Mouse (Mus musculus): ENCODE results near the gene Dna2. TPM values are rescaled to one million over a fixed set of nuclear protein-coding genes. Genes with fewer than 3 reads are reported as not detected.

Gene Dna2
- polyA plus RNA-seq (2012; rRNA removed; ENCODE audit: low replicate concordance) = 1.9 and 4.0 TPM in 2 replicates

DNA sequence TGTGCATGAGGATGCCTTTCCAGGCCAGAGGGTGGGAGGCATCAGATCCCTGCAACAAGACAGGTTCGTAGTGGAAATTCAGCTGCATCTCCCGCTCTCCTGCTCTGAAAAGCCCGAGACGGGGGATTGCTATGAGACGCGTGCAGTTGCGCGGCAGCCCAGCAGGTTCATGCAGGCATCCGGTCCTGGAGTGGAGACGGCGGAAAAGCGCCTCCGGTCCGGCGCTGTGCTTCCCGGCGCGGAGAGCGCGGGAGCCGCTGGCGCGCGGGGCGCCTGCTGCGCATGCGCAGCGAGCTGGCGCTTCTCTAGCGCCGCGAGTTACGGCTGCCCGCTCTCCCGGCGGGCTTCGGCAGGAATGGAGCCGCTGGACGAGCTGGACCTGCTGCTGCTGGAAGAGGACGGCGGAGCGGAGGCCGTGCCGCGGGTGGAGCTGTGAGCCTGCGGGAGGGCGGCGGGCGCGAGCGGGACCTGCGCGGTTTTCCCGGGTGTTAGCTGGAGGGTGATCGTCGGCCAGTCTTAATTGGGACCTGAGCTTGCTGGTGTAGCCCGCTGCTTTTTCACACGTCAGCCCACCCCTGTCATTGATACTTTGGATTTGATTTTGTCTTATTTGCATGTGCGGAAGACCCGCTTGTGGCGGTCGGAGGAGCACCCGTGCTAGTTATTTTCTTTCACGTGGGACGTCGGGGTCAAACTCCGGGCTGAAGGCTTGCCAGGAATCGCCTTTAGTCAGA lies at the start of gene Dna2:
Gene Dna2 (plus strand): TSS at position 289 of the 734 bp plus-strand sequence.

DNA sequence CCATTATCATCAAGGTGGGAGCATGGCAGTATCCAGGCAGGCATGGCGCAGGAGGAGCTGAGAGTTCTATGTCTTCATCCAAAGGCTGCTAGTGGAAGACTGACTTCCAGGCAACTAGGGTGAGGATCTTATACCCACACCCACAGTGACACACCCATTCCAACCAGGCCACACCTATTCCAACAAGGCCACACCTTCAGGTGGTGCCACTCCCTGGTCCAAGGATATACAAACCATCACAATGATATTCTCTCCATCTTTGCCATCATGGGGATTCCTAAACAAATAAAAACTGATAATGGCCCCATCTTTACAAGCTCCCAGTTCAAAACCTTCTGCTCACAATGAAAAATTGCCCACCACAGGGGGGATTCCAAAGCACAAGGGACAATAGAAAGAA lies 37.9 kb upstream of the Dna2 start, which contains the start of gene Tet1:
Gene Tet1 (minus strand): TSS at position 101 of the 400 bp plus-strand sequence.

DNA sequence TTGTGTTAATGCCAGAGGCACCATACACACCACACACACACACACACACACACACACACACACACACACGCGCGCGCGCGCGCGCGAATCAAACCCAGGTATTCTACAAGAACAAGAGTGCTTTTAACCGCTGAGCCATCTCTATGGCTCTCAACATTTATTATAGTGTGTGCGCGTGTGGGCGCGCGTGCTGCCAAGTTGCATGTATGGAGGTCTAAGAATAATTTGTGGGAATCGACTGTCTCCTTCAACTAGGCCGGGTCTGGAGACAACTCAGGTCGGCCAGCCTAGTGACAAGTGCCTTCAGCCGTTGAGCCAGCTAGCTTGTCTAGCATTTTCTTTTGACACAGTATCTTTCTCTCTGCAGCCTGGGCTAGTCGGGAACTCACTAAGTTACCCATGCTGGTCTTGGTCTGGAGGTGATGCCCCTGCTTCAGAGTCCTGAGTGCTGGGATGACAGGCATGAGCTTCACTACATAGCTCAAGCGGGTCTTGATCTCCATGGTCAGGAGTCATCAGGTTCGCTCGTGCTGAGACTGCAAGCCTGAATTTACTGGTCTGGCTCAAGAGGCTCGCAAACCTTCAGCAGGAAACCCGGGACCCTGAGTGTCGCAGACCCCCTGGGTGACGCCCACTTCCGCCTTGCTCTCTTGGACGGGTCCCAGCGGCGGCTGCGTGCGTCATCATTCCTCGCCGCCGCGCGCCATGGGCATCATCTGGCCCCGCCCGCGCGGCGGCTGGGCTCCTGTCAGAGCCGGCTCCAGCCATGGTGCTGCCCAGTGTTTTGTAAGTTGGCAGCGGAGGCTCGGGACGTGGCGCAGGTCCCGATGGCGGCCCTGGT lies 26.7 kb upstream of the Dna2 start, which contains the start of gene Slc25a16:
Gene Slc25a16 (plus strand): TSS at position 709 of the 841 bp plus-strand sequence.

DNA sequence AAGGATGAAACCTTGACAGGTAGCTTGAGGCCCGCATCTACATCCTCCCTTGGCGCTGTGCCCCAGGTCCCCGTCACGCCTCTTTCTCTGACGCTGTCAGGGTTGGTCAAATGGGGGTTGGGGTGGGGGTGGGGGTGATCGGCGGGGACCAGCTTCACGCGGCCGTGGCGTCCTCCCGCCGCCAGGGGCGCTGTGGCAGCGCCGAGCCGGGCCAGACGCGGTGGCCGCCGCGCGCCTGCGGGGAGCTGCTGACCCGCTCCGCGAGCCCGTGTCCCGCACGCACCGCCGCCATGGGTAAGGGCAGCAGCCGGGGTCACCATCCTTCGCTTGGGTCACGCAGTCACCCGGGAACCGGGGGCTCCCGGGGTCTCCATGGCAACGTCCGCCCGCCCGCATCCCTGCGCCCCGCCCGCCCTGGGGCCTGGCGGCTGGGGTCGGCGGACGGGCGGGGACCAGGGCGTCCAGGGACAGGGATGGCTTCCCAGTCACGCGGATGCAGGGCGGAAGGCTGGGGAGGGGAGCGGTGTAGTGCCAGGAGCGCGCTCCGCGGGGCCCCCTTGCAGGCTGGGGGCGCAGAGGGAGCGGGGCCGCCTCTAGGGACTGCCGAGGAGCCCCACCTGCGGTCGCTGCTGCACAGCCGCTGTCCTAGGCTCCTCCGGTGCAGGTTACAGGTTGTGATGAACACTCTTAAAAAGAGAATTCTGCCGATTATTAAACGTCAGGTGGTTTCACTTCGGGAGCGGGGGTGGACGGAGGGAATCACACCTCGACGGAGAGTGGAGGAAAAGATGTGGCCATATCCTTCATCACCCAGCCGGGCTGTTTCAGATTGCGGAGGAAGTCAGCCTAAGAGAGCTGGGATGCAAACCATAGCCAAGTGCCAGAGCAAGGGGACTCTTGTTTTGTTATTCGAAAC lies 33.5 kb downstream of the Dna2 start, which contains the start of gene Rufy2:
Gene Rufy2 (plus strand): TSS at position 185 of the 916 bp plus-strand sequence.

Other genes starting within 250 kb of the Dna2 start
- 0.24 and 0.32 TPM in 2 replicates for gene Stox1, start 220.9 kb upstream of the Dna2 start, polyA plus RNA-seq (2012; rRNA removed; ENCODE audit: low replicate concordance)
- 44.8 and 78.6 TPM in 2 replicates for gene Ccar1, start 154.7 kb upstream of the Dna2 start, polyA plus RNA-seq (2012; rRNA removed; ENCODE audit: low replicate concordance)
- 1.2 and 1.5 TPM in 2 replicates for gene Tet1, start 38.0 kb upstream of the Dna2 start, polyA plus RNA-seq (2012; rRNA removed; ENCODE audit: low replicate concordance)
- 42.9 and 65.4 TPM in 2 replicates for gene Slc25a16, start 26.4 kb upstream of the Dna2 start, polyA plus RNA-seq (2012; rRNA removed; ENCODE audit: low replicate concordance)
- gene Rufy2, start 33.2 kb downstream of the Dna2 start, polyA plus RNA-seq (2012; rRNA removed; ENCODE audit: low replicate concordance) = 2.8 and 4.5 TPM in 2 replicates
- gene Hnrnph3, start 77.2 kb downstream of the Dna2 start, polyA plus RNA-seq (2012; rRNA removed; ENCODE audit: low replicate concordance) = 6.8 and 15.2 TPM in 2 replicates
- gene Pbld2, start 77.3 kb downstream of the Dna2 start, polyA plus RNA-seq (2012; rRNA removed; ENCODE audit: low replicate concordance) = 0.67 and 1.4 TPM in 2 replicates
- gene Pbld1, start 113.1 kb downstream of the Dna2 start, polyA plus RNA-seq (2012; rRNA removed; ENCODE audit: low replicate concordance) = 1.4 and 2.6 TPM in 2 replicates
- gene Atoh7, start 152.6 kb downstream of the Dna2 start, polyA plus RNA-seq (2012; rRNA removed; ENCODE audit: low replicate concordance) = 0.09 TPM in 1 of 2 replicates, not detected in the other